Mouse (Mus musculus) forebrain, embryonic 12.5 days (tissue): ENCODE measurements at regions not wholly inside any gene's neighbourhood (a gene's known extent, or its start where the extent isn't known, plus 50 kb on each side); places are given as distances from the start of the nearest gene placed in this dataset.

Experiments used
- ATAC-seq: fragments of 200-750 bp; cut with Nextera tagmentation; 2 replicates; pipeline ENCODE4 v1.8.0; 2017; ENCODE audit warnings: moderate TSS enrichment; ENCODE audit not compliant: low FRiP score
- H3K27ac ChIP-seq: fragments of 300-500 bp; sonication (generic); 2 replicates; pipeline ENCODE4 v1.5.1; 2016; ENCODE audit warnings: mild to moderate bottlenecking
- H3K27me3 ChIP-seq: fragments of 300-500 bp; sonication (generic); 2 replicates; pipeline ENCODE4 v1.6.1; 2016; ENCODE audit warnings: mild to moderate bottlenecking
- H3K36me3 ChIP-seq: fragments of 300-500 bp; sonication (generic); replicated peaks from 2 replicates; pipeline ENCODE4 v1.6.1; 2016; ENCODE audit warnings: mild to moderate bottlenecking
- H3K4me1 ChIP-seq: fragments of 300-500 bp; sonication (generic); 2 replicates; pipeline ENCODE4 v1.6.1; 2016
- H3K4me2 ChIP-seq: fragments of 300-500 bp; sonication (generic); 2 replicates; pipeline ENCODE4 v1.6.1; 2016; ENCODE audit warnings: mild to moderate bottlenecking, moderate library complexity
- H3K4me3 ChIP-seq: fragments of 300-500 bp; sonication (generic); replicated peaks from 2 replicates; pipeline ENCODE4 v1.5.1; 2016; ENCODE audit warnings: mild to moderate bottlenecking
- H3K9ac ChIP-seq: fragments of 300-500 bp; sonication (generic); 2 replicates; pipeline ENCODE4 v1.6.1; 2016; ENCODE audit warnings: mild to moderate bottlenecking
- H3K9me3 ChIP-seq: fragments of 300-500 bp; sonication (generic); 2 replicates; pipeline ENCODE4 v1.6.1; 2016
- WGBS: fragments of 180-500 bp; shearing (Covaris S2); methylation state at CpG from one replicate; pipeline ENCODE4 v1.1.7; 2016; 5-methylcytosine and 5-hydroxymethylcytosine counted together

- H3K36me3 ChIP-seq, result no peaks in the 10 kb centered on the region
- H3K27me3 ChIP-seq, result no peaks in the 10 kb centered on the region
- H3K9me3 ChIP-seq, result no peaks in the 10 kb centered on the region
- no peak overlapping the region for H3K4me3 ChIP-seq
- no peak overlapping the region for H3K27ac ChIP-seq
- peaks cover 3% of the 10 kb centered on the region; the same call in 1 of the 2 replicates for H3K4me1 ChIP-seq
- no peak overlapping the region for H3K9ac ChIP-seq
- H3K4me2 ChIP-seq, result no peak overlapping the region
- no peak for ATAC-seq
- WGBS, result 29% methylated on average over 4 of the region's 4 CpGs
Observed at GRCm38 (mm10) chr2:75538114-75538513, 120.9 kb upstream of the Hnrnpa3 start.

DNA sequence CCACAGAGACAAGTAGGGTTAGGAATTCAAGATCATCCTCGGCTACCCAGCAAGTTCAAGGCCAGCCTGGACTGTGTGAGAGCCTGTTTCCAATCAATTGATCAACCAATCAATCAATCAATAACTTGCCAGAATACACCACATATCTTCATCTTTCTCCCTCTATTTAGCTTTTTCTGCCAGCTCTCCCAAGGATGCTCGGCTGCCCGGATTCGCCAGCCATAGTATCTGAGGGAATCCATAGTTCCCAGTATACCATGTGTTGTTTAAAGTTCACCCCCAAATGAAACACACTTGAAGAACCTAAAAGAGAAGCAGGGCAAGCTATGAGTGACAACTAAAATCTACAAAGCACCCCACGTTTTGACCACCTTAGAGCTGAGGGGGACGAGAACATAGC, 119.3 kb upstream of the Hnrnpa3 start:
- H3K27ac ChIP-seq, result no peak overlapping the region
- no peak overlapping the region for H3K4me3 ChIP-seq
- no peak overlapping the region for H3K4me2 ChIP-seq
- no peaks in the 10 kb centered on the region for H3K27me3 ChIP-seq
- no peak overlapping the region for H3K9ac ChIP-seq
- 89% methylated on average over 6 of the region's 6 CpGs for WGBS
- ATAC-seq, result no peak
- H3K4me1 ChIP-seq, result peaks cover 3% of the 10 kb centered on the region; the same call in 1 of the 2 replicates
- H3K36me3 ChIP-seq, result no peaks in the 10 kb centered on the region
- no peaks in the 10 kb centered on the region for H3K9me3 ChIP-seq

GRCm38 (mm10) chr2:75542331-75542730, 116.7 kb upstream of the Hnrnpa3 start:
- Histone ChIP-seq H3K27me3 (no peaks in the 10 kb centered on the region), H3K9me3 (no peaks in the 10 kb centered on the region), H3K4me2 (no peak overlapping the region), H3K4me3 (no peak overlapping the region), H3K27ac (no peak overlapping the region), H3K4me1 (peaks cover 3% of the 10 kb centered on the region; the same call in 1 of the 2 replicates), H3K36me3 (no peaks in the 10 kb centered on the region), H3K9ac (no peak overlapping the region)
- ATAC-seq, result no peak
- 85% methylated on average over 5 of the region's 5 CpGs for WGBS

- H3K36me3 ChIP-seq, result no peaks in the 10 kb centered on the region
- no peaks in the 10 kb centered on the region for H3K27me3 ChIP-seq
- H3K4me2 ChIP-seq, result no peak overlapping the region
- WGBS, result 83% methylated on average over 5 of the region's 5 CpGs
- H3K4me1 ChIP-seq, result peaks cover 3% of the 10 kb centered on the region; the same call in 1 of the 2 replicates
- no peak overlapping the region for H3K27ac ChIP-seq
- H3K9ac ChIP-seq, result no peak overlapping the region
- ATAC-seq, result no peak
- no peaks in the 10 kb centered on the region for H3K9me3 ChIP-seq
- H3K4me3 ChIP-seq, result no peak overlapping the region
Observed at GRCm38 (mm10) chr2:75542781-75543180, 116.3 kb upstream of the Hnrnpa3 start.

DNA sequence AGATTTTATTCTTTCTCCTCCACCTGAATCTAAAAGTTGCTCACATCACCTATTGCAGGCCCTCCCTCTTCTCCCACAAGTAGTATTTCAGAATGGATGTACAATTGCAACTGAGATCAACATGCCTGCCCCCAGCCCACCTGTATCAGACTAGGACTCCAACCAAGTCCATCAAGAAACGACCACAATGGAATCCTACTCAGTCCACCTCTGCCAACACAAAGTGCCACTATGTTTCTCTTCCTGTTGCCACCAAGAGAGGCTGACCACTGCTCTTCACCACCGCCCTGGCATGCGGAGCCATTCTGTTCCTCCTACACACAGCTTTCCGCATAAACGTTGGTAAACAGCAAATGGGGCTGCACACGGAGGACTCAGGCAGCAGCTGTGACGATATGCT, 113.1 kb upstream of the Hnrnpa3 start:
- no peak overlapping the region for H3K9ac ChIP-seq
- no peak overlapping the region for H3K4me3 ChIP-seq
- WGBS, result 88% methylated on average over 7 of the region's 7 CpGs
- no peaks in the 10 kb centered on the region for H3K36me3 ChIP-seq
- no peak overlapping the region for H3K4me2 ChIP-seq
- no peaks in the 10 kb centered on the region for H3K4me1 ChIP-seq
- H3K9me3 ChIP-seq, result no peaks in the 10 kb centered on the region
- no peaks in the 10 kb centered on the region for H3K27me3 ChIP-seq
- ATAC-seq, result no peak
- no peak overlapping the region for H3K27ac ChIP-seq

DNA sequence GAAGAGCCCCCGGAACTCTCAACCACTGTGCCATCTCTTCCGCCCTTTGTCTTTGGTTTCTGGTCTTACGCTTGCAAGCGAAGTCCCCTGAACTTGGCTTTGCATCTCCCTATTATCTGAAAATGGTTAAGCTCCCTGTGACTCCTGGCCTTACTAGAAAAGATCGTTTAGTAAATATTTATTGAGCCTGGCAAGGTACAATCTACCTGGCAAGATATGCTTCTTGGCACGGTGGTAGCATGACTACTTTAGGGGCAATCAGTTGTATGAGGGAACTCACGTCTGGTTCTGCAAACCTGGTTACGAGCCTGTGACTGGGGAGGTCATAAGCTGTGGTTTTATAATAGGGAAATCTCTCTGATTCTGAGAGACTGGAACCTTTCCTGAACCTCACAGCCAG, 103.4 kb upstream of the Hnrnpa3 start:
- Histone ChIP-seq H3K9ac (no peak overlapping the region), H3K9me3 (no peaks in the 10 kb centered on the region), H3K4me3 (no peak overlapping the region), H3K36me3 (no peaks in the 10 kb centered on the region), H3K4me2 (no peak overlapping the region), H3K27me3 (no peaks in the 10 kb centered on the region), H3K4me1 (peaks cover 2% of the 10 kb centered on the region; the same call in 1 of the 2 replicates), H3K27ac (no peak overlapping the region)
- no peak for ATAC-seq
- WGBS, result 92% methylated on average over 8 of the region's 8 CpGs

DNA sequence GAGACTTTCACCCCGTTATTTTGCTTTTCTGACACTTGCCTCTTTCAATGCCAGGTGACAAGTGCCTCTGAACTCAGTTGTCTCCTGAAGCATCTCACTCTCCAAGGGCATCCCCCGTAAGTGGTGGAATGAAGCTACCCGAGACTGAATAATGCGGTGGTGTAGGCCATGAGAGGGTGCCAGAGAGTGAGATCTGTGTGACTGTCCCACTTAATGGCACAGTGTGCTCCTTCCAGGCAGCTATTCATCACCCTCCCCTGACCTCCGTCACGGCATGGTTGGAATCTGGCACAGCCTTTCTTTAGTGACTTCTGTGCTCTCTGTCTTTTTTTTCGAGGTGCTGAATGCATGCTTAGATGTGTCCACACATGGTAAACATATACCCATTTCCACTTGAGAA, 102.3 kb upstream of the Hnrnpa3 start:
- Histone ChIP-seq H3K4me3 (no peak overlapping the region), H3K27me3 (no peaks in the 10 kb centered on the region), H3K36me3 (no peaks in the 10 kb centered on the region), H3K9me3 (no peaks in the 10 kb centered on the region), H3K4me2 (no peak overlapping the region), H3K4me1 (peaks cover 2% of the 10 kb centered on the region; the same call in 1 of the 2 replicates), H3K27ac (no peak overlapping the region), H3K9ac (no peak overlapping the region)
- 65% methylated on average over 7 of the region's 7 CpGs for WGBS
- no peak for ATAC-seq

- WGBS, result 84% methylated on average over 11 of the region's 11 CpGs
- ATAC-seq, result no peak
- Histone ChIP-seq H3K9me3 (no peaks in the 10 kb centered on the region), H3K4me2 (no peak overlapping the region), H3K27me3 (no peaks in the 10 kb centered on the region), H3K9ac (no peak overlapping the region), H3K4me3 (no peak overlapping the region), H3K4me1 (peaks cover 2% of the 10 kb centered on the region; the same call in 1 of the 2 replicates), H3K36me3 (no peaks in the 10 kb centered on the region), H3K27ac (no peak overlapping the region)
Observed at GRCm38 (mm10) chr2:75557392-75557791, 101.7 kb upstream of the Hnrnpa3 start.

DNA sequence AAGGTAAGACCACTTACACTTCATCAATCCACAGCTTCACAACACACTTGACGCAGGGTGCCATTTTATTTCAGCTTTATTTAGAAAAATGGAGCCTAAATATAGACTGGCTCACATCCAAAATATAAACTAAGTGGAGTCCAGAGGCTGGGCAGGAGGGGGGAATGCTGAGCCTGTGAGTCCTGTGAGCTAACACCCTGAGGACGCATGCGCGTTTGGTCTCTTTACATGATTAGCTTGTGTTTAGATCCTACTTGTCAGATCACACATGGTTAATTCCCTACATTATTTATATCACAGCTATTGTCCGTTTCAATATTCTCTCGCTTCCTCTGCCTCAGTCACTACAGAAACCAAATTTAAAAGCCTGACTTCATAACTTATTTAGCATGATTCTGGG, 99.1 kb upstream of the Hnrnpa3 start:
- Histone ChIP-seq H3K36me3 (no peaks in the 10 kb centered on the region), H3K9ac (no peak overlapping the region), H3K9me3 (no peaks in the 10 kb centered on the region), H3K27ac (no peak overlapping the region), H3K27me3 (no peaks in the 10 kb centered on the region), H3K4me2 (no peak overlapping the region), H3K4me1 (no peaks in the 10 kb centered on the region), H3K4me3 (no peak overlapping the region)
- WGBS, result 66% methylated on average over 6 of the region's 6 CpGs
- ATAC-seq, result no peak

DNA sequence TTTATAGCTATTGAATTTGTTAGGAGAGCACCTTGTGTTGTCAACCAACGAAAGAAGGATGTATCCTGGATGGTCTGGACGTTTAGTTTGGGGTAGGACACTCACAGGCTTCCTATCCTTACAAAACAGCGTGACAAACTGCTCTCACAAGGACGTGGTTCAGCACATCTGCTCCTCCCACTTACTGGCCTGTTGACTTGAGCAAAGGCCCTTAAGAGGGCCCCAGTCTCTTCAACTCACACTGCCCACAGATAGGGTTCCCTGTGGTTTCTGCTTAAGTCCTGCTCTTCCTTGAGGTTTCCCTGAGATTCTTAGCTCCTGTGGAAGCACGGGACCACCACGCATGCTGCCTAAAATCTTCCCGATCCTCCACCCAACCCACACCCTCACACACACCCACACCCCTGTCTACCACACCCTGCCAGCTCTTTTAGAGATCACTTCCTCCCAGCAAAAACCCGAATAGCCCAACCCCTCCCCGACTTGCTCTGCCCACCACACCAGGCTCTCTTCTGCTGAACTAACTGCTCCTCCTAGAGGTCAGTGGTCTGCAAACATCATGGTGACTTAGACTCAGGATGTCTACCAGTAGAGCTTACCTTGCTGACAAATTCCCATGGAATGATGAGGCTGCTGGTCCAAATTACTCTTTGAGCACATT, 95.7 kb upstream of the Hnrnpa3 start:
- Histone ChIP-seq H3K27ac (no peak overlapping the region), H3K4me3 (no peak overlapping the region), H3K4me2 (no peak overlapping the region), H3K9ac (no peak overlapping the region), H3K4me1 (no peaks in the 10 kb centered on the region), H3K36me3 (no peaks in the 10 kb centered on the region), H3K9me3 (no peaks in the 10 kb centered on the region), H3K27me3 (no peaks in the 10 kb centered on the region)
- 69% methylated on average over 9 of the region's 9 CpGs for WGBS
- no peak for ATAC-seq

DNA sequence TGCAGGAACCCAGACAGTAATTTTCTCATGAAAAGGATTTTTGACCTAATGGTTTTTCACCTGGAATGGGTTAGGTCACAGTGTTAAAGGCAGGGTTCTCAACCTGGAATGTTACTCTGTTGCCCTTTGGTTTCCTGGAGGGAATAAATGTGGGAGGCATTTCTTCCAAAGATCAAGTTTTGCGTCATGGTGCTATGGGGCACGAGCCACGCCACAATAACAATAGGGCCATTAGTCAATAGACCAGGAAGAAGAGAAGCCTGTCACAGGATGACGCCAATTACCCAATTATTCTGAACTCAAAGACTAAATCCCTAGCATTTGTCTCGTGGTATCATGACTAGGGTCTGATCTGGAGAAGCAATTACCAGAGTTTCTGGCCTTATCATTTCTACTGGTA, 94.3 kb upstream of the Hnrnpa3 start:
- ATAC-seq, result no peak
- no peak overlapping the region for H3K4me3 ChIP-seq

GRCm38 (mm10) chr2:75567131-75567530, 91.9 kb upstream of the Hnrnpa3 start:
- no peak overlapping the region for H3K4me2 ChIP-seq

More for the DNA sequence above, 94.3 kb upstream of the Hnrnpa3 start:
- WGBS, result 35% methylated on average over 5 of the region's 5 CpGs
- H3K9ac ChIP-seq, result no peak overlapping the region
- H3K4me2 ChIP-seq, result no peak overlapping the region
- H3K4me1 ChIP-seq, result no peaks in the 10 kb centered on the region
- no peaks in the 10 kb centered on the region for H3K27me3 ChIP-seq
- no peaks in the 10 kb centered on the region for H3K9me3 ChIP-seq
- no peaks in the 10 kb centered on the region for H3K36me3 ChIP-seq
- H3K27ac ChIP-seq, result no peak overlapping the region

GRCm38 (mm10) chr2:75569756-75570155, 89.3 kb upstream of the Hnrnpa3 start:
- no peak overlapping the region for H3K27ac ChIP-seq
- no peak overlapping the region for H3K4me2 ChIP-seq
- no peak for ATAC-seq
- H3K27me3 ChIP-seq, result no peaks in the 10 kb centered on the region; the same call in 1 of the 2 replicates
- no peaks in the 10 kb centered on the region for H3K36me3 ChIP-seq
- H3K9me3 ChIP-seq, result no peaks in the 10 kb centered on the region
- no peak overlapping the region for H3K4me3 ChIP-seq
- WGBS, result 88% methylated on average over 6 of the region's 6 CpGs
- H3K4me1 ChIP-seq, result no peaks in the 10 kb centered on the region
- H3K9ac ChIP-seq, result no peak overlapping the region

More at GRCm38 (mm10) chr2:75567131-75567530, 91.9 kb upstream of the Hnrnpa3 start:
- ATAC-seq, result no peak
- Histone ChIP-seq H3K27ac (no peak overlapping the region), H3K4me3 (no peak overlapping the region), H3K36me3 (no peaks in the 10 kb centered on the region), H3K4me1 (no peaks in the 10 kb centered on the region), H3K9me3 (no peaks in the 10 kb centered on the region), H3K9ac (no peak overlapping the region), H3K27me3 (no peaks in the 10 kb centered on the region; the same call in 1 of the 2 replicates)
- 89% methylated on average over 4 of the region's 4 CpGs for WGBS
